In the genomic region with DNA sequence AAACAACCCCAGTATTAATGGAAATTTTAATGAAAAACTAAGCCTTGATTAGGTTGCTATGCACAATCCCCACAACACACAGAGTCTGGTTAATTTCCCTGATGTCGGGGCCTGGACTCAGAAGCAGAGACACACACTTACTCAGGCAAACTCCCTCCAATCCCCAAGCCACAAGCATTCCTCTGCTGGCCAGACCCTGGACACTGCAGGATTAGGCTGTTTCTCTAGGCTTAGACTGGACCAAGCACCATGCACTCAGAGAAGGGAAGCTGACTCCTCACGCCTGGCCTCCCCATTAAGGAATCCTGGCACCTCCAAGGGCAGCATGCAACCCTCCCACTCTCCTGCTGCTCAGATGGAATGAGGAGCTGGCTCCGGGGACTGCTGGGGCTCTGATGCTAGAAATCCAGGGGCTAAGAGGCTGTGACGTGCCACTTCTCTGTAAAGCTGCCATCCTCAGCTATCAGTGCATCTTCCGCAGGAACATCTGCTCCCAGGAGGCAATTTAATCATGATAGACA, we compare ENCODE assay signal across 19 mouse cellular contexts.
DNase-seq lines count a peak whose midpoint lies in the region; ATAC-seq and TF ChIP-seq lines count a peak whose summit lies in the region.
"Had no signal": no experiment of that assay in that cellular context is flagged by ENCODE, and none has a peak within 500 bp of the region (broad histone marks: within the 10 kb centered on the region; RNA-seq: fewer than 3 reads in every experiment).

No protein-coding gene starts in this region.

- H3K9me3 ChIP-seq in midbrain, embryonic 11.5 days (ENCODE audit: control insufficient read depth, low read length) = no peaks in the 10 kb centered on the region
- no peaks in the 10 kb centered on the region for H3K9me3 ChIP-seq in midbrain, postnatal 0 days (ENCODE audit: low read length)
- H3K9me3 ChIP-seq: embryonic facial prominence, embryonic 15.5 days; forebrain, embryonic 13.5 days; heart, embryonic 12.5 days; megakaryocyte, embryonic 14.5 days; neural tube, embryonic 12.5 days had no signal

- H3K4me3 ChIP-seq in midbrain, embryonic 11.5 days (ENCODE audit: low read depth, low read length) = no peak overlapping the region
- no peak overlapping the region for H3K4me3 ChIP-seq in midbrain, postnatal 0 days (ENCODE audit: low read depth, low read length)
- H3K4me3 ChIP-seq: embryonic facial prominence, embryonic 15.5 days; forebrain, embryonic 13.5 days; heart, embryonic 12.5 days; neural tube, embryonic 12.5 days had no signal

- WGBS in midbrain, embryonic 11.5 days = 76% methylated on average over 5 of the region's 5 CpGs
- WGBS in midbrain, postnatal 0 days = 55% methylated on average over 5 of the region's 5 CpGs

- no peaks in the 10 kb centered on the region for H3K36me3 ChIP-seq in midbrain, embryonic 11.5 days (ENCODE audit: control insufficient read depth, insufficient read depth, low read length)
- no peaks in the 10 kb centered on the region for H3K36me3 ChIP-seq in midbrain, postnatal 0 days (ENCODE audit: insufficient read depth, low read length)
- H3K36me3 ChIP-seq: embryonic facial prominence, embryonic 15.5 days; heart, embryonic 12.5 days; neural tube, embryonic 12.5 days had no signal

- H3K27ac ChIP-seq in midbrain, embryonic 11.5 days (ENCODE audit: low read depth, low read length) = no peak overlapping the region
- no peak overlapping the region for H3K27ac ChIP-seq in midbrain, postnatal 0 days (ENCODE audit: low read depth, low read length)
- H3K27ac ChIP-seq: embryonic facial prominence, embryonic 15.5 days; forebrain, embryonic 13.5 days; neural tube, embryonic 12.5 days had no signal

- no peaks in the 10 kb centered on the region for H3K4me1 ChIP-seq in midbrain, embryonic 11.5 days (ENCODE audit: control insufficient read depth, insufficient read depth, low read length)
- no peaks in the 10 kb centered on the region for H3K4me1 ChIP-seq in midbrain, postnatal 0 days (ENCODE audit: insufficient read depth, low read length)
- H3K4me1 ChIP-seq: embryonic facial prominence, embryonic 15.5 days; forebrain, embryonic 13.5 days; heart, embryonic 12.5 days; megakaryocyte, embryonic 14.5 days had no signal

- H3K4me2 ChIP-seq in midbrain, embryonic 11.5 days = no peak overlapping the region
- H3K4me2 ChIP-seq in midbrain, postnatal 0 days (ENCODE audit: low read depth, low read length, poor library complexity, severe bottlenecking) = no peak overlapping the region
- H3K4me2 ChIP-seq: embryonic facial prominence, embryonic 15.5 days; forebrain, embryonic 13.5 days; heart, embryonic 12.5 days; liver, embryonic 11.5 days; neural tube, embryonic 12.5 days had no signal

- H3K27me3 ChIP-seq in midbrain, embryonic 11.5 days (ENCODE audit: control insufficient read depth, insufficient read depth, low read length) = no peaks in the 10 kb centered on the region
- H3K27me3 ChIP-seq in midbrain, postnatal 0 days (ENCODE audit: insufficient read depth, low read length) = no peaks in the 10 kb centered on the region
- H3K27me3 ChIP-seq: embryonic facial prominence, embryonic 15.5 days; forebrain, embryonic 13.5 days; heart, embryonic 12.5 days; megakaryocyte, embryonic 14.5 days; neural tube, embryonic 12.5 days had no signal

- H3K9ac ChIP-seq in midbrain, embryonic 11.5 days (ENCODE audit: low read length) = no peak overlapping the region
- no peak overlapping the region for H3K9ac ChIP-seq in midbrain, postnatal 0 days (replicated peaks; ENCODE audit: low read length, poor library complexity, severe bottlenecking)
- H3K9ac ChIP-seq: embryonic facial prominence, embryonic 15.5 days; forebrain, embryonic 13.5 days; heart, embryonic 12.5 days; neural tube, embryonic 12.5 days had no signal

- no peak for ATAC-seq in midbrain, embryonic 11.5 days (ENCODE audit: low FRiP score)
- ATAC-seq in midbrain, postnatal 0 days (ENCODE audit: low FRiP score) = no peak
- ATAC-seq: CD4-positive, CD25-positive, alpha-beta regulatory T cell, adult 4 months; forebrain, embryonic 13.5 days; lung, postnatal 0 days had no signal

- peak; percentile 23 for DNase-seq in midbrain, embryonic 11.5 days (ENCODE audit: low spot score, missing footprints)
- no peak for DNase-seq in midbrain, postnatal 0 days (ENCODE audit: low spot score)
- DNase-seq in cerebellum, postnatal 14 days = peak; percentile 50 to 54
- DNase-seq in layer of hippocampus, adult 8-10 months (ENCODE audit: low spot score in 2 of 2) = peak; percentile 20 to 24
- no peak for DNase-seq in spleen, postnatal 4 days (ENCODE audit: low spot score in 2 of 2)
- DNase-seq in kidney, postnatal 36 days = no peak
- no peak for DNase-seq in urinary bladder, postnatal 4 days (ENCODE audit: low spot score in 2 of 2)
- DNase-seq: gastrocnemius, postnatal 14 days; heart, postnatal 4 days; kidney, adult 18-20 months; right cerebral cortex, adult 18-20 months had no signal

- TF ChIP-seq CTCF in midbrain, postnatal 0 days (IDR thresholded peaks at IDR 0.05) = no peak

Comparison
In these comparisons a context has a peak if more than half of its experiments do, and no peak if none do; other contexts are left out.
1. DNase-seq: peak in midbrain, embryonic 11.5 days (single experiment), cerebellum, postnatal 14 days (2 of 2) and layer of hippocampus, adult 8-10 months (2 of 2); none in midbrain, postnatal 0 days (single experiment), spleen, postnatal 4 days (0 of 2), kidney, postnatal 36 days (0 of 2) and urinary bladder, postnatal 4 days (0 of 2).